Mouse (Mus musculus) fibroblast of lung, adult 2 months (primary cell): ENCODE measurements around the gene Prdm16.

Source experiments
- DNase-seq: peaks from one replicate; pipeline ENCODE4 v3.0.0-alpha.2; 2011; ENCODE audit warnings: low read depth

Gene Prdm16

GRCm38 (mm10) chr4:154513664-154514063 lies 123.0 kb downstream of the Prdm16 start:
- no peak for DNase-seq

GRCm38 (mm10) chr4:154512518-154513090 lies 124.1 kb downstream of the Prdm16 start:
- no peak for DNase-seq

- DNase-seq = no peak
Measured at GRCm38 (mm10) chr4:154511767-154512166, 124.9 kb downstream of the Prdm16 start.

- DNase-seq = no peak
Measured at GRCm38 (mm10) chr4:154506774-154507435, 129.8 kb downstream of the Prdm16 start.

- DNase-seq = no peak
Measured at GRCm38 (mm10) chr4:154505313-154505712, 131.4 kb downstream of the Prdm16 start.

- DNase-seq = no peak
Measured at GRCm38 (mm10) chr4:154503260-154503829, 133.3 kb downstream of the Prdm16 start.

- DNase-seq = no peak
Measured at GRCm38 (mm10) chr4:154502403-154503000, 134.2 kb downstream of the Prdm16 start.

- DNase-seq = no peak
Measured at GRCm38 (mm10) chr4:154500695-154501094, 136.0 kb downstream of the Prdm16 start.

- peak; percentile 96 for DNase-seq
Measured at GRCm38 (mm10) chr4:154499701-154500523, 136.8 kb downstream of the Prdm16 start.

GRCm38 (mm10) chr4:154497423-154498175 lies 139.1 kb downstream of the Prdm16 start:
- DNase-seq = no peak

GRCm38 (mm10) chr4:154496991-154497390 lies 139.7 kb downstream of the Prdm16 start:
- DNase-seq = peak; percentile 88

GRCm38 (mm10) chr4:154496522-154496921 lies 140.2 kb downstream of the Prdm16 start:
- no peak for DNase-seq

GRCm38 (mm10) chr4:154493996-154494395 lies 142.7 kb downstream of the Prdm16 start:
- DNase-seq = no peak

GRCm38 (mm10) chr4:154492714-154493121 lies 144.0 kb downstream of the Prdm16 start:
- no peak for DNase-seq

- DNase-seq = no peak
Measured at GRCm38 (mm10) chr4:154492268-154492667, 144.4 kb downstream of the Prdm16 start.

GRCm38 (mm10) chr4:154488031-154488430 lies 148.6 kb downstream of the Prdm16 start:
- DNase-seq = no peak

GRCm38 (mm10) chr4:154482695-154483094 lies 154.0 kb downstream of the Prdm16 start:
- no peak for DNase-seq

GRCm38 (mm10) chr4:154481771-154482637 lies 154.7 kb downstream of the Prdm16 start:
- no peak for DNase-seq

- DNase-seq = no peak
Measured at GRCm38 (mm10) chr4:154480544-154481260, 156.0 kb downstream of the Prdm16 start.

GRCm38 (mm10) chr4:154480143-154480542 lies 156.5 kb downstream of the Prdm16 start:
- DNase-seq = no peak
